Mouse (Mus musculus) heart, embryonic 10.5 days (tissue): ENCODE results near the gene Epm2a. TPM values are rescaled to one million over a fixed set of nuclear protein-coding genes. Genes with fewer than 3 reads are reported as not detected.
"Not testable (repeated sequence)": the region's sequence is repeated elsewhere in the genome, so short reads cannot be mapped to it uniquely, and the experiment has no call there.

Experiments used
- DNase-seq: peaks from one replicate; pipeline ENCODE4 v3.0.0-alpha.2; 2017; ENCODE audit warnings: low spot score
- H3K27ac ChIP-seq: fragments of 300-500 bp; sonication (generic); 2 replicates; pipeline ENCODE4 v1.5.1; 2016; ENCODE audit warnings: mild to moderate bottlenecking
- H3K27me3 ChIP-seq: fragments of 300-500 bp; sonication (generic); 2 replicates; pipeline ENCODE4 v1.6.1; 2016; ENCODE audit warnings: mild to moderate bottlenecking; ENCODE audit not compliant: poor library complexity, insufficient read depth, severe bottlenecking
- H3K36me3 ChIP-seq: fragments of 300-500 bp; sonication (generic); 2 replicates; pipeline ENCODE4 v1.6.1; 2016; ENCODE audit warnings: mild to moderate bottlenecking, moderate library complexity
- H3K4me1 ChIP-seq: fragments of 300-500 bp; sonication (generic); 2 replicates; pipeline ENCODE4 v1.6.1; 2016; ENCODE audit warnings: mild to moderate bottlenecking
- H3K4me3 ChIP-seq: fragments of 300-500 bp; sonication (generic); 2 replicates; pipeline ENCODE4 v1.5.1; 2016; ENCODE audit warnings: mild to moderate bottlenecking, moderate library complexity
- H3K9me3 ChIP-seq: fragments of 300-500 bp; sonication (generic); 2 replicates; pipeline ENCODE4 v1.6.1; 2016; ENCODE audit warnings: mild to moderate bottlenecking, moderate library complexity
- WGBS: fragments of 180-500 bp; shearing (Covaris S2); methylation state at CpG from one replicate; pipeline ENCODE4 v1.1.7; 2016; 5-methylcytosine and 5-hydroxymethylcytosine counted together
- polyA plus RNA-seq: library from polyadenylated mRNA; unstranded; fragments of >200 nt; fragmentation: Nextera tagmentation; extraction: Ambion mirVana; gene quantifications from 2 replicates; pipeline ENCODE4 v1.2.1, GENCODE M21; 2016

Epm2a gene
- polyA plus RNA-seq, 1 experiment from 2014 or later: 0.43 TPM

DNA sequence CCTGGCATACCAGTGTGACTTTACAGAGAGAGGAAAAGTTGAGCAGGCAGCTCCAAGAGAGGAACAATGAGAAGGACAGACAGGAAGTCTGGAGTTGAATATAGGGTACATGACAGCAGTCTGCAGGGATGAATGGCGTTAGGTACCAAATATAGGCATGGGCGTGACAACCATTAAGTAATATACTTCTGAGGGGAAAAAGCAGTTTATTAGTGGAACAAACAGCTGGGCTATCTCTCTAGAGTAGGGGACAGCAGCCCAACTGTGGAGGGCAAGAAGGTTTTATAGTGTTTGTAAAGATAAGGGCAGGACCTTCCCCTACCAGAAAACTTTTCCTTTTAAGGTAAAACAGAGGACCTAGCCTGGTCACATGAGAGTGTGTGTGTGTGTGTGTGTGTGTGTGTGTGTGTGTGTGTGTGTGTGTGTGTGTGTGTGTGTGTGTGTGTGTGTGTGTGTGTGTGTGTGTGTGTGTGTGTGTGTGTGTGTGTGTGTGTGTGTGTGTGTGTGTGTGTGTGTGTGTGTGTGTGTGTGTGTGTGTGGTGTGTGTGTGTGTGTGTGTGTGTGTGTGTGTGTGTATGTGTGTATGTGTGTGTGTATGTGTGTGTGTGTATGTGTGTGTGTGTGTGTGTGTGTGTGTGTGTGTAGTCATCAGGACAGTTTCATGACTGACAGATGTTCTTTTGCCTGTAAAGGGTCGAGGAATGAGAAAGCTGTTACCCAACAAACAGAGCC, 7.2 kb downstream of the Epm2a start:
- 77% methylated on average over 3 of the region's 3 CpGs for WGBS

DNA sequence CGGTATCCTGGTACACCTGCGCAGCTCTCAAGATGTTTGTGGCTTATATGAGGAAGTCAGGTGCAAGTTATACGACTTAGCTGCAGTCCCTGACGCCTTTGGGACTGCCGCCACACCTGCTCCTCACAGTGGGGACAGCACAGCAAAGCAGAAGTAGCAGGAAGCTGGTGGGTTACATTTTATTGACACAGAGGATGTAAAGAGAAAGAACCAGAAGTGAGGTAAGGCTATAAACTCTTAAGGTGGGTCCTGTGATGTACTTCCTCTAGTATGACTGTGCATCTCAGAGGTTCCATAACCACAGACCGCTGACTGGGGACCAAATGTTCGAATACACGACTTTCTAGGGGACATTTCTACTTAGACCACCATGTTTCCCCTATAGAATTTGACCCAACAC, 11.4 kb downstream of the Epm2a start:
- Histone ChIP-seq H3K4me3 (no peak overlapping the region), H3K4me1 (no peaks in the 10 kb centered on the region), H3K36me3 (peaks cover 3% of the 10 kb centered on the region; the same call in 1 of the 2 replicates), H3K27ac (no peak overlapping the region), H3K27me3 (no peaks in the 10 kb centered on the region), H3K9me3 (no peaks in the 10 kb centered on the region)
- no peak for DNase-seq
- 86% methylated on average over 8 of the region's 8 CpGs for WGBS

More for the DNA sequence above, 7.2 kb downstream of the Epm2a start:
- H3K4me3 ChIP-seq, H3K4me1 ChIP-seq, DNase-seq, H3K27ac ChIP-seq, H3K36me3 ChIP-seq, H3K9me3 ChIP-seq, H3K27me3 ChIP-seq: not testable (repeated sequence)

DNA sequence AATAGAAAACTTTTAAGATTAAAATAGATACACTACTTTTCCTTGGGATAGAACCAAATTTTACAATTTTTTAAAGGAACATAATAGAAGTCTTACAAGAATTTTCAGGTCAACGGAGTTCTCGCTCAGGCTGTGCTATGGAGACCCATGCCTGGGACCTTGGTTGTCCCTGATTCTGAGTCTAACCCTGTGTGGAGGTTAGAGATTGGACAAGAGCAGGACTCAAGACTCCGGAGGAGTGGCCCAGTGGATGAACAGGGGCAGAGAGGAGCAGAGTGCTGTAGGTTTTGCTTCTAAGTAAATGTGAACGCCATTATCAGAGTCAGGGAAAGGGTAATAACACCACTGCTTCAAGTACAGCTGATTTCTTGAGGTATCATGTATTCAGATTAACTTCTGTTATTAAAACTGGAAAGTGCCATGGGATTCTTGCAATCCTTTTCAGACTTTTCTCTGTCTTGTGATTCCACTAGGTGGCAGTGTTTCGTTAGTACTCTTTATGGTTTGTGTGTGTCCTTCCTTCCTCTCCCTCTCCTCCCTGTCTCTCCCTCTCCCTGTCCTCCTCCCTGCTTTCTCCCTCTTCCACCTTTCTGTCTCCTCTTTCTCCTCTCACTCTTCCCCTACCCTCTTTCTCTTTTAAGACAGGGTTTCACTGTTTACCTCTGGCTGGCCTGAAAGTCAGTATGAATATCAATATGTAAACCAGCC, 18.9 kb downstream of the Epm2a start:
- no peak for DNase-seq
- Histone ChIP-seq H3K27ac (no peak overlapping the region), H3K36me3 (peaks cover 3% of the 10 kb centered on the region; the same call in 1 of the 2 replicates), H3K4me1 (no peaks in the 10 kb centered on the region), H3K4me3 (no peak overlapping the region), H3K9me3 (no peaks in the 10 kb centered on the region), H3K27me3 (no peaks in the 10 kb centered on the region)
- WGBS: 63% methylated on average over 5 of the region's 5 CpGs

DNA sequence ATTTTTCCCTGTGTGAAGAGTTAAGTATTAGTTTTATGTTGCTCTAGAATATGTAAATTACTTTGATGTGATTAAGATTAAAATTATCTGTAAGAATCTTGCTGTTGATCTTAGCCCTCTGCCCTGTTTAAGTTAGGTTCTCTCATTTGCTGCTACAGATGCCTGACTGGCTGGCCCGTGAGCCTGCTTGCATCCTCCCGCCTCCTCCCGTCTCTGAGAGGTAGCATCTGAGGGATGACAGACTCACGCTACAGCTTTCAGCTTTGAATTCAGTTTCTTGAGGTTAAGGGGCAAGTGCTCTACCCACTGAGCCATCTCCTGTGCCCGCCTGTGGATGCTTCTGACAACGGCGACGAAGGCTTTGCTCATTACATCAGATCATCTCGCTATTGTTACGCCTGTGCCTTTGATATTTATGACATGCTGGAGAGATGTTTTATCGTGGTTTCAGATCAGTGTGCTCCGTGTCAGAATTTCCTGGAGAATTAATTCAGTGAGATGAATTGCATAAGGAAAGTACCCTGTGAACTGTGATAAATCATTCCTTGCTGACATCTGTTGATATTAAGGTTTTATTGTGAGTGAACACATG, 19.8 kb downstream of the Epm2a start:
- WGBS: 81% methylated on average over 12 of the region's 12 CpGs
- no peak for DNase-seq
- 0 out of 2 replicates have a peak, but pooled peaks cover under 1% of the 10 kb centered on the region for H3K36me3 ChIP-seq
- no peak overlapping the region for H3K4me3 ChIP-seq
- no peaks in the 10 kb centered on the region for H3K4me1 ChIP-seq
- H3K27ac ChIP-seq: no peak overlapping the region
- H3K27me3 ChIP-seq: no peaks in the 10 kb centered on the region
- no peaks in the 10 kb centered on the region for H3K9me3 ChIP-seq

DNA sequence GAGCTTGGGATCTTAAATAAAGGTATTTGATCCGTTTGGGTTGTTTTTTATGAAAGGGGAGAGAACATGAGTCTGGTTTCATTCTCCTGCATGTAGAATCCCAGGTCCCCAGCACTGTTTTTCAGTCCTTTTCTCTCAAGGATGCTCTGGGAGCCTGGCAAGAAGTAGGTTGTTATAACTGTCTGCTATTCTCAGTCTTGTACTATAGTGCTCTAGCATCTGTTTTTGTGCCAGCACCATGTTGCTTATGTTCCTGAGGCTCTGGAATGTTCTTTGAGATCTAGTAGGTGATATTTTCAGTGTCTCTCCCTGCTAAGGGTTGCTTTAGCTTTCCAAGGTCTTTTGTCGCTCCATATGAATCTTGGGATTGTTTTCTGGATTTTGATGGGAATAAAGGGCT, 38.1 kb downstream of the Epm2a start:
- DNase-seq: no peak
- no peak overlapping the region for H3K27ac ChIP-seq
- WGBS: 78% methylated on average over 2 of the region's 2 CpGs
- H3K4me1 ChIP-seq: no peaks in the 10 kb centered on the region
- H3K4me3 ChIP-seq: no peak overlapping the region
- no peaks in the 10 kb centered on the region for H3K9me3 ChIP-seq
- H3K36me3 ChIP-seq: no peaks in the 10 kb centered on the region
- no peaks in the 10 kb centered on the region for H3K27me3 ChIP-seq

DNA sequence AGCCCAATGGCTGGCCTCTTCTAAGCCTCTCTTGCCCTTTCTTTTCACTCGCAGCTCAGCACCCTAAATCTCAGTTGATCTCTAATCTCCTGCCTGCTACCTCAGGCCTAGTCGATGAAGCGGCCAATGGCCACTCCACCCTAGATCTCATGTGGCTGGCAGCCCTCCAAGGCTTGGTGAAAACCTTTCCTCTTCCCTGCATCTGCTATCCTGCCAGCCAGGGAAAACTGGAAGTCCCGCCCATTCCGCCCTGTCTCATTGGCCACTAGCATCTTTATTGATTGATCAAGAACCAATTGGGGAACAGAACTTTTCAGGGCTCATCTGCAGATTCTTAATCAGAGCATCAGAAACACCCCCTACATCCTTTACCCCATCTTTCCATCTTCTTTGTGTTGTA, 67.7 kb downstream of the Epm2a start:
- Histone ChIP-seq H3K4me1 (no peaks in the 10 kb centered on the region), H3K27ac (no peak overlapping the region), H3K36me3 (no peaks in the 10 kb centered on the region), H3K4me3 (no peak overlapping the region), H3K9me3 (no peaks in the 10 kb centered on the region), H3K27me3 (no peaks in the 10 kb centered on the region)
- no peak for DNase-seq
- 73% methylated on average over 5 of the region's 5 CpGs for WGBS

DNA sequence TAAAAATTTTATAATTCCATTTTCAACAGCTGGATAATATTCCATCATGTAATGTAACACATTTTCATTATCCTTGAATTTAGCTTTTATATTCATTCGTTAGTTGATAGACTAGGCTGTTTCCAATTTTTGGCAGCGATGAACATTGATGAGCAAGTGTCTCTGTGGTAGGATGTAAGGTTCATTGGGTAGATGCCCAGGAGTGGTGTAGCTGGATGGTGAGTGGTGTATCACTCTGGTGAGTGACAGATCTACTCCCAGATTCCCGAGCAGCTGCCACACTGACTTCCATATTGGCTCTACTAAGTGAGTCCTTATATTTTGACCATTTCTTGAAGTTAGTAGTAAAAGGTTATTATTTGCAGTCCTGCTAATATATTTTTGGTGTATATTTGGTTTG, 76.9 kb downstream of the Epm2a start:
- H3K27me3 ChIP-seq: no peaks in the 10 kb centered on the region
- DNase-seq: no peak
- no peaks in the 10 kb centered on the region for H3K36me3 ChIP-seq
- no peak overlapping the region for H3K27ac ChIP-seq
- 85% methylated on average over 3 of the region's 3 CpGs for WGBS
- H3K9me3 ChIP-seq: no peaks in the 10 kb centered on the region
- H3K4me1 ChIP-seq: no peaks in the 10 kb centered on the region
- no peak overlapping the region for H3K4me3 ChIP-seq

DNA sequence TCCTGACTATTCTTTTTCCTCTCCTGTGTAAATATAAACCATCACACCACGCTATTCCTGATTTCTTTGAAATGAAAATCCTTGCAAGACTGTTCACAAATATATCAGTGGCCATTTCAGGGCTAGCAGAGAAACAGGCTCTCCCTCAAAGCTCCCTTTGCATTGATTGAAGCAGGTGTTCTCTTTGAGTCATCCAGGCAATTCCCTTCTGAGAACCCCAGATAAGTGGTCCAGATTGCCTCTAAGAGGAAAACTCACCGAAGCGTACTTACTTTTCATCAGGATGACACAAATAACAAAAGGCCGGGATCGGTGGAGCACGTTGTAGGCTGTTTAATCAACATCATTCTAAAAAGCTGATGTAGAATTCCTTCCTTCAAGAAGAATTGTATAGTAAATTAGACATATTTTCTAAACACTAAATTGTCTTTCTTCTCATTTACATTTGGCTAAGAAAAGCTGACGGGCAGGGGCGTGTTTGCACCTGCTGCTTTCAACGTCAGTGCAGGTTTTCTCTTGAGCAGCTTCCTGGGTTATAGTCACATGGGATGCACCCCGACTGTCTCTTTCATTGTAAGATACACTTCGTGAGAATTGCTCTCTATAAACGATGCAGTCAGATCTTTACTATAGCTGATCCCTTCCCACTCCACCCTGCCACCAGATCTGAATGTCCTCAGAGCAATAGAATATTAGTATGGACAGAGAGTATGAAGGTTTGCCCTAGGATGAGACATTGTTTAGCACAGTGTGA, 86.0 kb downstream of the Epm2a start:
- H3K27ac ChIP-seq: no peak overlapping the region
- 82% methylated on average over 12 of the region's 12 CpGs for WGBS
- no peaks in the 10 kb centered on the region for H3K36me3 ChIP-seq
- no peak for DNase-seq
- no peaks in the 10 kb centered on the region for H3K27me3 ChIP-seq
- H3K4me3 ChIP-seq: no peak overlapping the region
- no peaks in the 10 kb centered on the region for H3K4me1 ChIP-seq
- no peaks in the 10 kb centered on the region for H3K9me3 ChIP-seq

DNA sequence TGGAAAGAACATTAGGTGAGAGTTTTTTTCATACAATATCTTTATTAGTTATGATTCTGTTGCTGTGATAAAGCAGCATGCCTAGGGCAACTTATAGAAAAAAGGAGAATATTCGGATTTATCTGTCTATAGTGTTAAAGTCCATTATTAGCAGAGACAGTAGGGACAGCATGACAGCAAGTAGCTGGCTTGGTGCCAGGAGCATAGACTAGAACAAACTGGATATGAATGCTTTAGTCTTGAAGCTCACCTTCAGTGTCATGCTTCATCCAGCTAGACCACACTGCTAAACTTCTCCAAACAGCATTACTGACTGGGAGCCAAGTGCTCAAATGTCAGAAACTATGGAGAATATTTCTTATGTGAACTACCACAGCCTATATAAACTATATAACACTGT, 93.8 kb downstream of the Epm2a start:
- 64% methylated on average over 1 of the region's 1 CpGs for WGBS
- Histone ChIP-seq H3K4me1 (no peaks in the 10 kb centered on the region), H3K4me3 (no peak overlapping the region), H3K9me3 (no peaks in the 10 kb centered on the region), H3K36me3 (no peaks in the 10 kb centered on the region), H3K27me3 (no peaks in the 10 kb centered on the region), H3K27ac (no peak overlapping the region)
- no peak for DNase-seq

DNA sequence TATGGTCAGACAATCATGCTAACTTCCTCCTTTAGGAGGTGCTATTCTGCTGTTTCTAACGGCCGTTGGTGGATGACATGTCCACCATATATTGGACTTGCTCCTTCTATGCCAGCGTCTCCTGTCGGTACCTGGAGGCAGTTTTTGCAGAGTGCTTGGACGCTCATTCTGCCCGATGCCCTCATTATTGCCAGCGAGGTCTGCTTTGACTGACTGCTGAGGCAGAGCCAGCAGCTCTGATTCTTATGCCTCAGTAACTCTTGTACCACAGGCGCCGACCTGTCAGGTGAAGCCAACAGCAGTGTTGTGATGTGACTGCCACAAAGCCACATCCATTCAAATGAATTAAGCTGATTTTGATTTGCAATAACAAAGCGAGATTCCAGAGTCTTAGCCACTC, 95.3 kb downstream of the Epm2a start:
- Histone ChIP-seq H3K4me1 (no peaks in the 10 kb centered on the region), H3K4me3 (no peak overlapping the region), H3K9me3 (no peaks in the 10 kb centered on the region), H3K36me3 (no peaks in the 10 kb centered on the region), H3K27ac (no peak overlapping the region), H3K27me3 (no peaks in the 10 kb centered on the region)
- 86% methylated on average over 10 of the region's 10 CpGs for WGBS
- no peak for DNase-seq

DNA sequence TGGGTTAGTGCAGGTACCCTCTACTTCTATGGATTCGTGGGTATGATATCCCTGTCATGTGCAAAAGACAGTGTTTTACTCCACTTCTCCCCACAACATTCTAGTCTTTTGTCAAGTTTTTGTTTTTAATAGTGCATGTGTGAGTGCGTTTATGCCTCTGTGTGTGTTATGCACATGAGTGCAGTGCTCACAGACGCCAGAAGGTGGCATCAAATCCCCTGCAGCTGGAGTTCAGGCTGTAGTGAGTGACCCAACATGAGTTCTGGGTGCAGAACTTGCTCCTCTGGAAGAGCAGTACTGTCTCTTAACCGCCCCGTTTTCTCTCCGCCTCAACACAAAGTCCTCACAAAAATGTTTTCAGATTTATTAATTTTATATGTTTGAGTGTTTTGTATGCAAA, 96.1 kb downstream of the Epm2a start:
- no peak overlapping the region for H3K27ac ChIP-seq
- H3K36me3 ChIP-seq: no peaks in the 10 kb centered on the region
- H3K4me1 ChIP-seq: no peaks in the 10 kb centered on the region
- no peak overlapping the region for H3K4me3 ChIP-seq
- DNase-seq: no peak
- no peaks in the 10 kb centered on the region for H3K27me3 ChIP-seq
- WGBS: 86% methylated on average over 6 of the region's 6 CpGs
- H3K9me3 ChIP-seq: no peaks in the 10 kb centered on the region

DNA sequence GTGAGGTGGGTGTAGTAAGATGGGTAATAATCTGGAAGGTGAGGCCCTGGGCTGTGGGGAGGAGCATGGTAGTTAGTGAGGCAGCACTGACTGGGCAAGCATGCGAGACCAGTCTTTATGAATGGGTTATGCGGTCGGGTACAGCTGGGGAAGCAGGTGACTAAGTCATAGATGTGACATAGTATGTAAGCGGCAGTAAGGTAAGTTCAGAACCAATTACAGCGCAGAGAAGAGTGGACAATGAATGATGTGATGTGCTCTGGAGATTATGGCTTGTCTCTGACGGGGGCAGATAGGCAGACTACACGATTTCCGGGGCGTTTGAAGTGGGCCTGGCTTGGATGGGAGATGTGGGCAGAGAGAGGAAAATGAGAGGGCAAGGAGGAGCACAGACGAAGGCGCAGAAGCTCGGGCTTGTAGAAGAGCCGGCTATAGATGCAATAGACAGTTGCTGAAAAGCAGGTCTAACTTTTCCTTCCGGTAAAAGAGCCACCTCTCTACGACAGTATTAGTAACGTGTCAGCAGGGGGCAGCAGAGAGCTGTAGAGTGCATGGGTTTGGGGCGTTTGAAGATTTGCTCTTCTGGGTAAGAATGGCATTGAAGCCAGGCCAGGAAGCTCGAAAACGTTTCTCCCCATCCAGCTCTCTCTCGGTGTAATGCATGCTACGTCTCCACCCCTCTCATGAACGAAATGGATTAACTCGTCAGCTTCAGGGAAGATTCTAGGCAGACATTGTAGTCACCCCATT, 106.5 kb downstream of the Epm2a start:
- no peak overlapping the region for H3K27ac ChIP-seq
- 33% methylated on average over 23 of the region's 23 CpGs for WGBS
- DNase-seq: no peak
- H3K9me3 ChIP-seq: no peaks in the 10 kb centered on the region
- peaks cover 7% of the 10 kb centered on the region; the same call in 1 of the 2 replicates for H3K4me1 ChIP-seq
- peak overlapping the region; percentile 27; the same call in 1 of the 2 replicates for H3K4me3 ChIP-seq
- no peaks in the 10 kb centered on the region for H3K27me3 ChIP-seq
- no peaks in the 10 kb centered on the region for H3K36me3 ChIP-seq
